Mouse (Mus musculus) embryonic fibroblast, embryonic 13.5 days (primary cell): Measurements from ENCODE around the gene Slf2.

ENCODE experiments used
- CTCF ChIP-seq: IDR thresholded peaks from 2 replicates; pipeline ENCODE4 v1.5.1; 2011; ENCODE audit warnings: mild to moderate bottlenecking, control low read depth, low read length, moderate library complexity, borderline replicate concordance; ENCODE audit not compliant: insufficient read depth
- POLR2A ChIP-seq: IDR thresholded peaks from 2 replicates; pipeline ENCODE4 v1.6.1; 2011; ENCODE audit warnings: low read depth, mild to moderate bottlenecking, control low read depth, low read length, moderate library complexity

- TF ChIP-seq CTCF (no peak), POLR2A (peak; percentile 32; the same call in 1 of the 2 replicates)
These were observed 58.0 kb downstream of the Slf2 start, which contains the start of gene Sema4g for GRCm38 (mm10) chr19:44988831-44989566.
